Mouse (Mus musculus): ENCODE results near the gene Map6d1. TPM values are rescaled to one million over a fixed set of nuclear protein-coding genes. Genes with fewer than 3 reads are reported as not detected.

Map6d1 gene
- polyA plus RNA-seq, 1 experiment from 2014 or later = 0.10 TPM

- H3K27me3 ChIP-seq (replicated peaks; ENCODE audit: control insufficient read depth, insufficient read depth, low read length) = no peaks in the 10 kb centered on the region
- H3K4me3 ChIP-seq (ENCODE audit: low read depth, low read length) = no peak overlapping the region
- H3K36me3 ChIP-seq (ENCODE audit: control insufficient read depth, insufficient read depth) = no peaks in the 10 kb centered on the region
- no peaks in the 10 kb centered on the region for H3K9me3 ChIP-seq (ENCODE audit: control insufficient read depth)
- no peak overlapping the region for H3K27ac ChIP-seq (ENCODE audit: low read depth, low read length)
- ATAC-seq = no peak
- no peak overlapping the region for H3K4me2 ChIP-seq (replicated peaks; ENCODE audit: low read depth)
- TF ChIP-seq CTCF (IDR thresholded peaks at IDR 0.05; ENCODE audit: low read depth) = no peak
- 82% methylated on average over 5 of the region's 5 CpGs for WGBS
- H3K9ac ChIP-seq (ENCODE audit: low read depth, low read length) = no peak overlapping the region
- no peaks in the 10 kb centered on the region for H3K4me1 ChIP-seq (replicated peaks; ENCODE audit: control insufficient read depth, insufficient read depth, low read length)
Measured at GRCm38 (mm10) chr16:20257926-20258325, 16.8 kb upstream of the Map6d1 start.

GRCm38 (mm10) chr16:20248442-20249174, 7.5 kb upstream of the Map6d1 start:
- no peaks in the 10 kb centered on the region for H3K4me1 ChIP-seq (replicated peaks; ENCODE audit: control insufficient read depth, insufficient read depth, low read length)
- no peak overlapping the region for H3K9ac ChIP-seq (ENCODE audit: low read depth, low read length)
- H3K27ac ChIP-seq (ENCODE audit: low read depth, low read length) = no peak overlapping the region
- H3K27me3 ChIP-seq (replicated peaks; ENCODE audit: control insufficient read depth, insufficient read depth, low read length) = no peaks in the 10 kb centered on the region
- no peak overlapping the region for H3K4me3 ChIP-seq (ENCODE audit: low read depth, low read length)
- TF ChIP-seq CTCF (IDR thresholded peaks at IDR 0.05; ENCODE audit: low read depth) = no peak
- H3K4me2 ChIP-seq (replicated peaks; ENCODE audit: low read depth) = no peak overlapping the region
- no peaks in the 10 kb centered on the region for H3K36me3 ChIP-seq (ENCODE audit: control insufficient read depth, insufficient read depth)
- no peaks in the 10 kb centered on the region for H3K9me3 ChIP-seq (ENCODE audit: control insufficient read depth)
- 87% methylated on average over 9 of the region's 9 CpGs for WGBS
- ATAC-seq = no peak

GRCm38 (mm10) chr16:20247103-20247502, 5.9 kb upstream of the Map6d1 start:
- TF ChIP-seq CTCF (IDR thresholded peaks at IDR 0.05; ENCODE audit: low read depth) = no peak
- ATAC-seq = no peak
- H3K27ac ChIP-seq (ENCODE audit: low read depth, low read length) = no peak overlapping the region
- no peaks in the 10 kb centered on the region for H3K9me3 ChIP-seq (ENCODE audit: control insufficient read depth)
- H3K9ac ChIP-seq (ENCODE audit: low read depth, low read length) = no peak overlapping the region
- no peaks in the 10 kb centered on the region for H3K4me1 ChIP-seq (replicated peaks; ENCODE audit: control insufficient read depth, insufficient read depth, low read length)
- H3K27me3 ChIP-seq (replicated peaks; ENCODE audit: control insufficient read depth, insufficient read depth, low read length) = no peaks in the 10 kb centered on the region
- no peaks in the 10 kb centered on the region for H3K36me3 ChIP-seq (ENCODE audit: control insufficient read depth, insufficient read depth)
- no peak overlapping the region for H3K4me2 ChIP-seq (replicated peaks; ENCODE audit: low read depth)
- no peak overlapping the region for H3K4me3 ChIP-seq (ENCODE audit: low read depth, low read length)

- Histone ChIP-seq H3K4me2 (replicated peaks; ENCODE audit: low read depth) (no peak overlapping the region), H3K36me3 (ENCODE audit: control insufficient read depth, insufficient read depth) (no peaks in the 10 kb centered on the region), H3K9ac (ENCODE audit: low read depth, low read length) (no peak overlapping the region), H3K9me3 (ENCODE audit: control insufficient read depth) (no peaks in the 10 kb centered on the region), H3K4me1 (replicated peaks; ENCODE audit: control insufficient read depth, insufficient read depth, low read length) (no peaks in the 10 kb centered on the region), H3K27me3 (replicated peaks; ENCODE audit: control insufficient read depth, insufficient read depth, low read length) (peaks cover 9% of the 10 kb centered on the region; the same call in 1 of the 2 replicates), H3K4me3 (ENCODE audit: low read depth, low read length) (no peak overlapping the region), H3K27ac (ENCODE audit: low read depth, low read length) (no peak overlapping the region)
- ATAC-seq = no peak
- TF ChIP-seq CTCF (IDR thresholded peaks at IDR 0.05; ENCODE audit: low read depth) = no peak
- 82% methylated on average over 4 of the region's 4 CpGs for WGBS
Measured at GRCm38 (mm10) chr16:20238646-20239045, 2.5 kb downstream of the Map6d1 start.

- TF ChIP-seq CTCF (IDR thresholded peaks at IDR 0.05; ENCODE audit: low read depth) = no peak
- Histone ChIP-seq H3K36me3 (ENCODE audit: control insufficient read depth, insufficient read depth) (no peaks in the 10 kb centered on the region; the same call in 1 of the 2 replicates), H3K4me3 (ENCODE audit: low read depth, low read length) (no peak overlapping the region), H3K27me3 (replicated peaks; ENCODE audit: control insufficient read depth, insufficient read depth, low read length) (peaks cover 9% of the 10 kb centered on the region; the same call in 1 of the 2 replicates), H3K4me1 (replicated peaks; ENCODE audit: control insufficient read depth, insufficient read depth, low read length) (no peaks in the 10 kb centered on the region), H3K9me3 (ENCODE audit: control insufficient read depth) (no peaks in the 10 kb centered on the region), H3K4me2 (replicated peaks; ENCODE audit: low read depth) (no peak overlapping the region), H3K9ac (ENCODE audit: low read depth, low read length) (no peak overlapping the region), H3K27ac (ENCODE audit: low read depth, low read length) (no peak overlapping the region)
- ATAC-seq = no peak
- WGBS = 79% methylated on average over 4 of the region's 4 CpGs
Measured at GRCm38 (mm10) chr16:20237426-20237825, 3.7 kb downstream of the Map6d1 start.

GRCm38 (mm10) chr16:20234406-20234805, 6.8 kb downstream of the Map6d1 start:
- Histone ChIP-seq H3K4me3 (ENCODE audit: low read depth, low read length) (no peak overlapping the region), H3K27me3 (replicated peaks; ENCODE audit: control insufficient read depth, insufficient read depth, low read length) (no peaks in the 10 kb centered on the region), H3K36me3 (ENCODE audit: control insufficient read depth, insufficient read depth) (peaks cover 24% of the 10 kb centered on the region), H3K27ac (ENCODE audit: low read depth, low read length) (no peak overlapping the region), H3K4me2 (replicated peaks; ENCODE audit: low read depth) (no peak overlapping the region), H3K9me3 (ENCODE audit: control insufficient read depth) (no peaks in the 10 kb centered on the region), H3K4me1 (replicated peaks; ENCODE audit: control insufficient read depth, insufficient read depth, low read length) (no peaks in the 10 kb centered on the region), H3K9ac (ENCODE audit: low read depth, low read length) (no peak overlapping the region)
- TF ChIP-seq CTCF (IDR thresholded peaks at IDR 0.05; ENCODE audit: low read depth) = no peak
- WGBS = 63% methylated on average over 4 of the region's 4 CpGs
- ATAC-seq = no peak
